Mouse (Mus musculus) liver, postnatal 0 days (tissue): ENCODE results near the gene B3gnt2.

Experiments
- CTCF ChIP-seq: sonication (generic); IDR thresholded peaks from 2 replicates; pipeline ENCODE4 v1.5.1; 2016; ENCODE audit warnings: antibody characterized with exemption, low read depth
- EP300 ChIP-seq: IDR thresholded peaks from 2 replicates; pipeline ENCODE4 v1.6.1; 2016; ENCODE audit warnings: antibody characterized with exemption, low read depth, mild to moderate bottlenecking

DNA sequence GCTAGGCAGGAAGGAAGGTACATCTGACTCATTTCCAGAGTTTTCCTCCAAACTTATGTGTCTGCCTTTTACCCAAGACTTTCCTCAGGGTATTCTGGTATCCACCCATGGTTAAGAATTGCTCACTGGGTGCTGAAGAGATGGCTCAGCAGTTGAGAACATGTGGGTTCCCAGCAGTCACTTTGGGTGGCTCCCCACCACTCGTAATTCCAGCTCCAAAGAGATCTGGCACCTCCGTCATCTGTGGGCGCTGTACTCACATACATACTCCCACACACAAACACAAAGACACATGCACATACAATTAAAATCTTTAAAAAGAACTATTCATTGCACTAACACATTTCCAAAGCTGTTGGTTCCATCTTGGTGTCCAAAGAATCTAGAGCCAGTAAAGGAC is 28.5 kb upstream of the B3gnt2 start:
- TF ChIP-seq CTCF, result no peak
- no peak for TF ChIP-seq EP300
